ENCODE assay signal across 8 mouse cellular contexts in genomic region chr2:62645475-62645874, GRCm38 (mm10). TPM values are rescaled to one million over a fixed set of nuclear protein-coding genes. Genes with fewer than 3 reads are reported as not detected.
A peak's percentile ranks its signal among the peaks of the same experiment; 100 is the strongest.
DNase-seq lines count a peak whose midpoint lies in the region; ATAC-seq lines count a peak whose summit lies in the region.

No protein-coding gene starts in this region.

- peak overlapping the region; percentile 84 for H3K4me3 ChIP-seq in brown adipose tissue, adult 24 weeks (ENCODE audit: insufficient read depth, low read depth, low read length)
- H3K4me3 ChIP-seq in heart, embryonic 10.5 days: peak overlapping the region; percentile 66
- H3K4me3 ChIP-seq in kidney, embryonic 16.5 days (ENCODE audit: low read length): peak overlapping the region; percentile 66
- peak overlapping the region; percentile 90 for H3K4me3 ChIP-seq in macrophage (ENCODE audit: inconsistent target)
- H3K4me3 ChIP-seq in stomach, embryonic 14.5 days (ENCODE audit: low read depth, low read length): peak overlapping the region; percentile 40

- no peaks in the 10 kb centered on the region for H3K9me3 ChIP-seq in heart, embryonic 10.5 days
- H3K9me3 ChIP-seq in kidney, embryonic 16.5 days (ENCODE audit: low read length): no peaks in the 10 kb centered on the region
- no peaks in the 10 kb centered on the region for H3K9me3 ChIP-seq in stomach, embryonic 14.5 days (ENCODE audit: control insufficient read depth, low read depth, low read length)

- peaks cover 10% of the 10 kb centered on the region for H3K4me1 ChIP-seq in brown adipose tissue, adult 24 weeks (ENCODE audit: control insufficient read depth, insufficient read depth, insufficient read length, low read length)
- peaks cover 10% of the 10 kb centered on the region; the same call in 1 of the 2 replicates for H3K4me1 ChIP-seq in heart, embryonic 10.5 days
- 0 out of 2 replicates have a peak, but pooled peaks cover 5% of the 10 kb centered on the region for H3K4me1 ChIP-seq in kidney, embryonic 16.5 days (ENCODE audit: insufficient read depth, low read length)
- peaks cover 5% of the 10 kb centered on the region; the same call in 1 of the 2 replicates for H3K4me1 ChIP-seq in stomach, embryonic 14.5 days (ENCODE audit: control insufficient read depth, insufficient read depth, low read length)

- ATAC-seq in CD4-positive, CD25-positive, alpha-beta regulatory T cell, adult 4 months: peak; percentile 22
- peak; percentile 60 for ATAC-seq in kidney, embryonic 16.5 days (ENCODE audit: low FRiP score, low TSS enrichment)
- ATAC-seq in stomach, embryonic 14.5 days (ENCODE audit: insufficient number of reproducible peaks, insufficient read depth, low FRiP score, low read depth): 0 out of 2 replicates have a peak, but pooled peaks have one; percentile 16

- H3K27ac ChIP-seq in brown adipose tissue, adult 24 weeks (replicated peaks; ENCODE audit: low read depth, low read length): peak overlapping the region; percentile 80
- H3K27ac ChIP-seq in heart, embryonic 10.5 days: peak overlapping the region; percentile 87
- no peak overlapping the region for H3K27ac ChIP-seq in kidney, embryonic 16.5 days (ENCODE audit: low read length)
- H3K27ac ChIP-seq in macrophage: peak overlapping the region; percentile 72
- no peak overlapping the region; the same call in 1 of the 2 replicates for H3K27ac ChIP-seq in stomach, embryonic 14.5 days (ENCODE audit: low read length)

- peak overlapping the region; percentile 64 for H3K9ac ChIP-seq in kidney, embryonic 16.5 days (replicated peaks; ENCODE audit: low read length)
- no peak overlapping the region for H3K9ac ChIP-seq in stomach, embryonic 14.5 days (replicated peaks; ENCODE audit: low read depth, low read length)

- peak overlapping the region; percentile 56 for H3K4me2 ChIP-seq in kidney, embryonic 16.5 days (replicated peaks; ENCODE audit: low read depth, low read length)
- H3K4me2 ChIP-seq in stomach, embryonic 14.5 days (replicated peaks; ENCODE audit: low read depth, low read length): peak overlapping the region; percentile 58

- DNase-seq in heart, embryonic 10.5 days (ENCODE audit: low spot score): no peak
- no peak for DNase-seq in layer of hippocampus, adult 18-20 months (ENCODE audit: low spot score in 2 of 2)
- no peak for DNase-seq in urinary bladder, postnatal 14 days (ENCODE audit: low spot score)

- H3K36me3 ChIP-seq in heart, embryonic 10.5 days: no peaks in the 10 kb centered on the region
- no peaks in the 10 kb centered on the region for H3K36me3 ChIP-seq in kidney, embryonic 16.5 days (ENCODE audit: insufficient read depth, low read length)
- H3K36me3 ChIP-seq in macrophage (ENCODE audit: inconsistent target): no peaks in the 10 kb centered on the region; the same call in 1 of the 2 replicates
- H3K36me3 ChIP-seq in stomach, embryonic 14.5 days (ENCODE audit: control insufficient read depth, insufficient read depth, low read length): no peaks in the 10 kb centered on the region

- H3K79me2 ChIP-seq in macrophage (ENCODE audit: inconsistent target): peaks cover 54% of the 10 kb centered on the region

- H3K27me3 ChIP-seq in heart, embryonic 10.5 days (ENCODE audit: insufficient read depth, poor library complexity, severe bottlenecking): no peaks in the 10 kb centered on the region
- no peaks in the 10 kb centered on the region for H3K27me3 ChIP-seq in kidney, embryonic 16.5 days (ENCODE audit: insufficient read depth, low read length)
- H3K27me3 ChIP-seq in stomach, embryonic 14.5 days (ENCODE audit: control insufficient read depth, insufficient read depth, low read length): no peaks in the 10 kb centered on the region

- WGBS in heart, embryonic 10.5 days: 30% methylated on average over 12 of the region's 12 CpGs
- 34% methylated on average over 12 of the region's 12 CpGs for WGBS in kidney, embryonic 16.5 days
- 6% methylated on average over 12 of the region's 12 CpGs for WGBS in macrophage (ENCODE audit: missing documents)
- 41% methylated on average over 12 of the region's 12 CpGs for WGBS in stomach, embryonic 14.5 days

RNA-seq across cellular contexts. Expression of gene Ifih1, which starts 0.6 kb away (rescaled TPM):
- 10 to 100 TPM; 30.2 to 35.3 TPM for polyA plus RNA-seq in CD4-positive, CD25-positive, alpha-beta regulatory T cell, adult 4 months (2017; shearing (Covaris generic))
- polyA plus RNA-seq in brown adipose tissue, adult 24 weeks (2012; ENCODE audit: insufficient read depth, insufficient read length, missing spikeins): 4.4 and 6.1 TPM in 2 replicates
- polyA plus RNA-seq in heart, embryonic 10.5 days (2016; fragmentation: Nextera tagmentation; extraction: Ambion mirVana): 0.93 and 1.0 TPM in 2 replicates
- 2.4 and 3.6 TPM in 2 replicates for polyA plus RNA-seq in kidney, embryonic 16.5 days (2015; fragmentation: Nextera tagmentation; extraction: Ambion mirVana)
- total RNA-seq in macrophage (2018; cell fraction: chromatin; rRNA removed): 1,000 to 10,000 TPM in 5 of 26 experiments, 100 to 1,000 TPM in 17, 10 to 100 TPM in 4; 65.5 to 4,302 (median 346) TPM
- total RNA-seq in macrophage (2018; cell fraction: cytosol; rRNA removed): 100 to 1,000 TPM in 16 of 26 experiments, 10 to 100 TPM in 10; 36.8 to 389 (median 148) TPM
- total RNA-seq in macrophage (2018; cell fraction: nucleus; rRNA removed): 1,000 to 10,000 TPM in 6 of 26 experiments, 100 to 1,000 TPM in 18, 10 to 100 TPM in 2; 70.3 to 3,273 (median 400) TPM
- 26.5 to 58.3 TPM (median 35.8 TPM) in 3 replicates for polyA plus RNA-seq in macrophage (2018)
- 3.7 and 4.0 TPM in 2 replicates for polyA plus RNA-seq in stomach, embryonic 14.5 days (2014; fragmentation: Nextera tagmentation; extraction: Ambion mirVana)
- total RNA-seq in layer of hippocampus, adult 18-20 months (2021): 1 to 10 TPM; 2.4 to 2.9 TPM

RNA-seq across cellular contexts. Expression of gene Gca, which starts 18.6 kb away (rescaled TPM):
- polyA plus RNA-seq in CD4-positive, CD25-positive, alpha-beta regulatory T cell, adult 4 months (2017; shearing (Covaris generic)): 1 to 10 TPM; 1.4 to 1.7 TPM
- polyA plus RNA-seq in brown adipose tissue, adult 24 weeks (2012; ENCODE audit: insufficient read depth, insufficient read length, missing spikeins): 1.5 and 1.9 TPM in 2 replicates
- 9.0 and 14.6 TPM in 2 replicates for polyA plus RNA-seq in heart, embryonic 10.5 days (2016; fragmentation: Nextera tagmentation; extraction: Ambion mirVana)
- polyA plus RNA-seq in kidney, embryonic 16.5 days (2015; fragmentation: Nextera tagmentation; extraction: Ambion mirVana): 18.8 and 19.5 TPM in 2 replicates
- total RNA-seq in macrophage (2018; cell fraction: chromatin; rRNA removed): 10 to 100 TPM; 12.0 to 60.2 (median 28.6) TPM
- total RNA-seq in macrophage (2018; cell fraction: cytosol; rRNA removed): 10 to 100 TPM in 13 of 26 experiments, 1 to 10 TPM in 13; 3.2 to 31.7 (median 11.1) TPM
- total RNA-seq in macrophage (2018; cell fraction: nucleus; rRNA removed): 10 to 100 TPM in 20 of 26 experiments, 1 to 10 TPM in 6; 6.9 to 48.8 (median 29.7) TPM
- 3.1 to 5.4 TPM (median 3.5 TPM) in 3 replicates for polyA plus RNA-seq in macrophage (2018)
- 5.9 and 7.2 TPM in 2 replicates for polyA plus RNA-seq in stomach, embryonic 14.5 days (2014; fragmentation: Nextera tagmentation; extraction: Ambion mirVana)
- total RNA-seq in layer of hippocampus, adult 18-20 months (2021): 10 to 100 TPM; 11.4 to 13.2 TPM

Comparison
In these comparisons a context has a peak if more than half of its experiments do, and no peak if none do; other contexts are left out.
1. H3K27ac ChIP-seq: peak in brown adipose tissue, adult 24 weeks (single experiment), heart, embryonic 10.5 days (single experiment) and macrophage (single experiment); none in kidney, embryonic 16.5 days (single experiment) and stomach, embryonic 14.5 days (single experiment).
2. H3K4me3 ChIP-seq: peak in every context shown above with its lines; median percentile 90 in macrophage; 84 in brown adipose tissue, adult 24 weeks; 66 in heart, embryonic 10.5 days; 66 in kidney, embryonic 16.5 days; 40 in stomach, embryonic 14.5 days.
3. Peak in every context shown above with its lines, with median percentiles within 50 percentile points of each other: ATAC-seq.